Mouse (Mus musculus): Measurements from ENCODE around the gene Tmprss3. TPM values are rescaled to one million over a fixed set of nuclear protein-coding genes. Genes with fewer than 3 reads are reported as not detected.

The Tmprss3 gene
- polyA plus RNA-seq, 1 experiment from 2014 or later: not detected

GRCm38 (mm10) chr17:31134913-31135312, 63.9 kb downstream of the Tmprss3 start:
- Histone ChIP-seq H3K27ac (ENCODE audit: low read length) (no peak overlapping the region), H3K4me1 (ENCODE audit: control insufficient read depth, insufficient read depth, low read length) (no peaks in the 10 kb centered on the region), H3K27me3 (ENCODE audit: control insufficient read depth, insufficient read depth, low read depth, low read length) (no peaks in the 10 kb centered on the region), H3K36me3 (ENCODE audit: control insufficient read depth, insufficient read depth, low read length) (no peaks in the 10 kb centered on the region), H3K4me2 (ENCODE audit: low read length) (no peak overlapping the region), H3K9me3 (replicated peaks; ENCODE audit: control insufficient read depth, low read length, poor library complexity, severe bottlenecking) (no peaks in the 10 kb centered on the region), H3K4me3 (ENCODE audit: low read depth, low read length) (no peak overlapping the region), H3K9ac (ENCODE audit: low read depth, low read length) (no peak overlapping the region)
- 75% methylated on average over 6 of the region's 6 CpGs for WGBS
- ATAC-seq: no peak

DNA sequence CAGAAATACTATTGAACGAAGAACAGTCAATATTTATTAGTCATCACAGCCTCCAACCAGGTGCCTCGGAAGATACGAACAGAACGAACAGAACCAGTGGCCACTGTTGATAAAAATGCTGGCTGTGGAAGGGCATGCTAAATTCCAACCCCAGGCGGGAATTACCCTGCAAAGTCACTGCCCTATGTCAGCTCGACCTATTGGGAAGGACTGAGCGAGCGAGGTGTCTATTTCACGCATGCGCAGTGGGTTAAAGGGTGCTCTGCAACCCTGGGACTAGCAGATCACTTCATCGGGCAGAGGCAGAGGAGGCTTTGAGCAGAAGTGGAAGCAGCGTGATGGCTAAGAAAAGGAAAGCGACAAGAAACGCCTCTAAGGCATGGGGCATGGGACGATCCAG, 65.0 kb downstream of the Tmprss3 start:
- Histone ChIP-seq H3K4me3 (ENCODE audit: low read depth, low read length) (no peak overlapping the region), H3K4me1 (ENCODE audit: control insufficient read depth, insufficient read depth, low read length) (no peaks in the 10 kb centered on the region), H3K27ac (ENCODE audit: low read length) (no peak overlapping the region), H3K4me2 (ENCODE audit: low read length) (no peak overlapping the region), H3K27me3 (ENCODE audit: control insufficient read depth, insufficient read depth, low read depth, low read length) (no peaks in the 10 kb centered on the region), H3K9me3 (replicated peaks; ENCODE audit: control insufficient read depth, low read length, poor library complexity, severe bottlenecking) (no peaks in the 10 kb centered on the region), H3K36me3 (ENCODE audit: control insufficient read depth, insufficient read depth, low read length) (no peaks in the 10 kb centered on the region), H3K9ac (ENCODE audit: low read depth, low read length) (no peak overlapping the region)
- ATAC-seq: no peak
- WGBS: 77% methylated on average over 15 of the region's 15 CpGs

DNA sequence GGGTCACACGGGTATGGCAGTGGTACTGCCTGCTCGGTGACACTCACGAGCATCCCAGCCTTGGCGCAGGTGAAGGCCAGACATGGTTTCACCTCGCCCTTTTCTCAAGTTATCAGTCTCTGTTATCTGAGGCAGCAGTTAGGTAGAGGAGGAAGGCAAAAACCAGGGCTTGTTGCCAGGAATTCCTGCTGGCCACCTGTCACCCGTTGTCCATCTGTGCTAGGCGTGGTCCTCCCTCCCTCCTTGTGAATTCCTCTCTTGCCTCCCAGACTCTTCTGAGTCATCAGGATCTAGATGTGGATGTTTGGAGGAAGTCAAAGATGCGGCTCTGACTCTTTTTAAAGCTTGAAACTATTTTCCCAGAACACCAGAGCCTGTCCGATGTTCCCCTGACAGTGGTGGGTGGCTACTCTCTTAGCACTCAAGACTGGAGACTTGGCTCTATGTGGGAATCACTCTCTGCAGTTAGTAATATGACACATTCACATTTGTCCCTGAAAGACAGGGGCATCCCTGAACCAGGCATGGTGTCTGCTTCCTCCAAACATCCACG, 67.4 kb downstream of the Tmprss3 start:
- no peaks in the 10 kb centered on the region for H3K4me1 ChIP-seq (ENCODE audit: control insufficient read depth, insufficient read depth, low read length)

GRCm38 (mm10) chr17:31129452-31129851, 69.3 kb downstream of the Tmprss3 start, which contains the start of gene Tff3:
Tff3 (minus strand) TSS chr17:31129646.
- no peak within 1 kb of the TSS for H3K4me3 ChIP-seq (ENCODE audit: low read depth, low read length)
- H3K4me2 ChIP-seq (ENCODE audit: low read length): no peak within 1 kb of the TSS
- no peak within 1 kb of the TSS for H3K27ac ChIP-seq (ENCODE audit: low read length)
- ATAC-seq: no peak
- no peaks in the 10 kb centered on the region for H3K4me1 ChIP-seq (ENCODE audit: control insufficient read depth, insufficient read depth, low read length)
- H3K9ac ChIP-seq (ENCODE audit: low read depth, low read length): no peak within 1 kb of the TSS
- no peaks in the 10 kb centered on the region for H3K9me3 ChIP-seq (replicated peaks; ENCODE audit: control insufficient read depth, low read length, poor library complexity, severe bottlenecking)
- no peaks in the 10 kb centered on the region for H3K36me3 ChIP-seq (ENCODE audit: control insufficient read depth, insufficient read depth, low read length)
- H3K27me3 ChIP-seq (ENCODE audit: control insufficient read depth, insufficient read depth, low read depth, low read length): no peaks in the 10 kb centered on the region
- 18% methylated on average over 2 of the region's 2 CpGs for WGBS

More for the DNA sequence above, 67.4 kb downstream of the Tmprss3 start:
- H3K27me3 ChIP-seq (ENCODE audit: control insufficient read depth, insufficient read depth, low read depth, low read length): no peaks in the 10 kb centered on the region
- H3K9ac ChIP-seq (ENCODE audit: low read depth, low read length): no peak overlapping the region
- ATAC-seq: no peak
- no peak overlapping the region for H3K27ac ChIP-seq (ENCODE audit: low read length)
- no peak overlapping the region for H3K4me3 ChIP-seq (ENCODE audit: low read depth, low read length)
- H3K36me3 ChIP-seq (ENCODE audit: control insufficient read depth, insufficient read depth, low read length): no peaks in the 10 kb centered on the region
- no peaks in the 10 kb centered on the region for H3K9me3 ChIP-seq (replicated peaks; ENCODE audit: control insufficient read depth, low read length, poor library complexity, severe bottlenecking)
- WGBS: 84% methylated on average over 10 of the region's 10 CpGs
- no peak overlapping the region for H3K4me2 ChIP-seq (ENCODE audit: low read length)

Other genes with a start within 250 kb of the Tmprss3 start
- 0.09 and 0.10 TPM in 2 replicates for gene Umodl1, start 244.3 kb downstream of the Tmprss3 start, polyA plus RNA-seq (2015; fragmentation: Nextera tagmentation; extraction: Ambion mirVana)
- 23.7 and 24.3 TPM in 2 replicates for gene Abcg1, start 141.3 kb downstream of the Tmprss3 start, polyA plus RNA-seq (2015; fragmentation: Nextera tagmentation; extraction: Ambion mirVana)
- 0.70 and 1.3 TPM in 2 replicates for gene Tff3, start 69.3 kb downstream of the Tmprss3 start, polyA plus RNA-seq (2015; fragmentation: Nextera tagmentation; extraction: Ambion mirVana)
- gene Tff2, start 54.7 kb downstream of the Tmprss3 start, polyA plus RNA-seq (2015; fragmentation: Nextera tagmentation; extraction: Ambion mirVana): not detected in 2 replicates
- gene Tff1, start 33.7 kb downstream of the Tmprss3 start, polyA plus RNA-seq (2015; fragmentation: Nextera tagmentation; extraction: Ambion mirVana): not detected in 2 replicates
- gene Ubash3a, start 8.9 kb upstream of the Tmprss3 start, polyA plus RNA-seq (2015; fragmentation: Nextera tagmentation; extraction: Ambion mirVana): not detected in 2 replicates
- gene Rsph1, start 78.4 kb upstream of the Tmprss3 start, polyA plus RNA-seq (2015; fragmentation: Nextera tagmentation; extraction: Ambion mirVana): 6.4 and 8.6 TPM in 2 replicates
- 12.9 and 20.1 TPM in 2 replicates for gene Slc37a1, start 87.8 kb upstream of the Tmprss3 start, polyA plus RNA-seq (2015; fragmentation: Nextera tagmentation; extraction: Ambion mirVana)
- gene Pde9a, start 187.2 kb upstream of the Tmprss3 start, polyA plus RNA-seq (2015; fragmentation: Nextera tagmentation; extraction: Ambion mirVana): 33.1 and 41.0 TPM in 2 replicates

Data from midbrain, embryonic 16.5 days (tissue).